Mouse (Mus musculus) limb, embryonic 15.5 days (tissue): ENCODE measurements around the gene Lce1d. TPM values are rescaled to one million over a fixed set of nuclear protein-coding genes. Genes with fewer than 3 reads are reported as not detected.

Experiments
- ATAC-seq: fragments of 200-750 bp; cut with Nextera tagmentation; 2 replicates; pipeline ENCODE4 v1.8.0; 2017; ENCODE audit warnings: low read depth, moderate TSS enrichment; ENCODE audit not compliant: insufficient number of reproducible peaks, low FRiP score, low TSS enrichment
- H3K27ac ChIP-seq: fragments of 300-500 bp; sonication (generic); 2 replicates; pipeline ENCODE4 v1.5.1; 2015; ENCODE audit warnings: moderate library complexity, mild to moderate bottlenecking, inconsistent platforms
- H3K27me3 ChIP-seq: fragments of 300-500 bp; sonication (generic); 2 replicates; pipeline ENCODE4 v1.6.1; 2015; ENCODE audit warnings: inconsistent platforms
- H3K36me3 ChIP-seq: fragments of 300-500 bp; sonication (generic); 2 replicates; pipeline ENCODE4 v1.6.1; 2015; ENCODE audit warnings: inconsistent platforms
- H3K4me1 ChIP-seq: fragments of 300-500 bp; sonication (generic); 2 replicates; pipeline ENCODE4 v1.6.1; 2015; ENCODE audit warnings: inconsistent platforms
- H3K4me2 ChIP-seq: fragments of 300-500 bp; sonication (generic); 2 replicates; pipeline ENCODE4 v1.6.1; 2015; ENCODE audit warnings: mild to moderate bottlenecking, inconsistent platforms
- H3K4me3 ChIP-seq: fragments of 300-500 bp; sonication (generic); 2 replicates; pipeline ENCODE4 v1.5.1; 2015; ENCODE audit warnings: mild to moderate bottlenecking, inconsistent platforms
- H3K9ac ChIP-seq: fragments of 300-500 bp; sonication (generic); 2 replicates; pipeline ENCODE4 v1.6.1; 2015; ENCODE audit warnings: inconsistent platforms
- H3K9me3 ChIP-seq: fragments of 300-500 bp; sonication (generic); 2 replicates; pipeline ENCODE4 v1.6.1; 2016; ENCODE audit warnings: inconsistent platforms
- WGBS: fragments of 180-500 bp; shearing (Covaris S2); methylation state at CpG from one replicate; pipeline ENCODE4 v1.1.7; 2015; 5-methylcytosine and 5-hydroxymethylcytosine counted together
- polyA plus RNA-seq: library from polyadenylated mRNA; unstranded; fragments of >200 nt; fragmentation: Nextera tagmentation; extraction: Ambion mirVana; gene quantifications from 2 replicates; pipeline ENCODE4 v1.2.1, GENCODE M21; 2015

The Lce1d gene
- polyA plus RNA-seq, 1 experiment from 2014 or later: 0.77 TPM

- H3K4me3 ChIP-seq: no peak overlapping the region
- H3K9me3 ChIP-seq: no peaks in the 10 kb centered on the region
- H3K27ac ChIP-seq: no peak overlapping the region
- 73% methylated on average over 3 of the region's 3 CpGs for WGBS
- no peaks in the 10 kb centered on the region for H3K27me3 ChIP-seq
- no peak overlapping the region for H3K9ac ChIP-seq
- H3K4me1 ChIP-seq: no peaks in the 10 kb centered on the region
- H3K36me3 ChIP-seq: no peaks in the 10 kb centered on the region
- no peak overlapping the region for H3K4me2 ChIP-seq
- ATAC-seq: no peak
Measured at GRCm38 (mm10) chr3:92638653-92638991, 48.4 kb downstream of the Lce1d start.

- 28% methylated on average over 1 of the region's 1 CpGs for WGBS
- ATAC-seq: no peak
- no peak overlapping the region for H3K4me2 ChIP-seq
- H3K36me3 ChIP-seq: no peaks in the 10 kb centered on the region
- no peaks in the 10 kb centered on the region for H3K27me3 ChIP-seq
- H3K4me1 ChIP-seq: no peaks in the 10 kb centered on the region
- no peak overlapping the region for H3K27ac ChIP-seq
- no peak overlapping the region for H3K9ac ChIP-seq
- H3K4me3 ChIP-seq: no peak overlapping the region
- H3K9me3 ChIP-seq: no peaks in the 10 kb centered on the region
Measured at GRCm38 (mm10) chr3:92637745-92638652, 49.0 kb downstream of the Lce1d start.

Other genes with a start within 250 kb of the Lce1d start
- gene Sprr1b, start 248.4 kb downstream of the Lce1d start, polyA plus RNA-seq: 132 and 137 TPM in 2 replicates
- 8.4 and 15.5 TPM in 2 replicates for gene Sprr3, start 228.5 kb downstream of the Lce1d start, polyA plus RNA-seq
- 152 and 183 TPM in 2 replicates for gene Sprr1a, start 201.3 kb downstream of the Lce1d start, polyA plus RNA-seq
- not detected in 2 replicates for gene Sprr4, start 186.7 kb downstream of the Lce1d start, polyA plus RNA-seq
- 7.9 and 9.3 TPM in 2 replicates for gene 2310046K23Rik, start 152.7 kb downstream of the Lce1d start, polyA plus RNA-seq
- gene Ivl, start 113.5 kb downstream of the Lce1d start, polyA plus RNA-seq: 19.2 and 25.9 TPM in 2 replicates
- gene Smcp, start 98.2 kb downstream of the Lce1d start, polyA plus RNA-seq: not detected in 2 replicates
- gene 2210017I01Rik, start 79.7 kb downstream of the Lce1d start, polyA plus RNA-seq: 0.37 TPM in 1 of 2 replicates, not detected in the other
- 7.3 and 8.9 TPM in 2 replicates for gene Lce6a, start 65.5 kb downstream of the Lce1d start, polyA plus RNA-seq
- gene Lce1a1, start 38.9 kb downstream of the Lce1d start, polyA plus RNA-seq: 1.5 and 9.5 TPM in 2 replicates
- gene Lce1b, start 30.3 kb downstream of the Lce1d start, polyA plus RNA-seq: 0.33 and 1.3 TPM in 2 replicates
- gene Lce1a2, start 16.9 kb downstream of the Lce1d start, polyA plus RNA-seq: 3.2 and 14.9 TPM in 2 replicates
- gene Lce1c, start 8.0 kb downstream of the Lce1d start, polyA plus RNA-seq: 2.9 and 15.4 TPM in 2 replicates
- gene Lce1e, start 21.9 kb upstream of the Lce1d start, polyA plus RNA-seq: 0.84 and 3.9 TPM in 2 replicates
- gene Lce1f, start 33.1 kb upstream of the Lce1d start, polyA plus RNA-seq: 1.5 and 5.1 TPM in 2 replicates
- not detected in 2 replicates for gene Gm38119, start 51.9 kb upstream of the Lce1d start, polyA plus RNA-seq
- 0.97 and 2.9 TPM in 2 replicates for gene Lce1g, start 65.1 kb upstream of the Lce1d start, polyA plus RNA-seq
- gene Lce1h, start 77.9 kb upstream of the Lce1d start, polyA plus RNA-seq: 0.73 and 2.0 TPM in 2 replicates
- gene Lce1i, start 91.7 kb upstream of the Lce1d start, polyA plus RNA-seq: 2.0 and 6.3 TPM in 2 replicates
- gene Lce1j, start 103.3 kb upstream of the Lce1d start, polyA plus RNA-seq: 0.91 and 1.7 TPM in 2 replicates
- 1.3 TPM in 1 of 2 replicates, not detected in the other for gene Lce1k, start 120.7 kb upstream of the Lce1d start, polyA plus RNA-seq
- 1.2 and 5.7 TPM in 2 replicates for gene Kprp, start 140.0 kb upstream of the Lce1d start, polyA plus RNA-seq
- gene Lce1l, start 164.1 kb upstream of the Lce1d start, polyA plus RNA-seq: 1.8 and 5.4 TPM in 2 replicates
- 1.1 and 4.7 TPM in 2 replicates for gene 2310050C09Rik, start 183.0 kb upstream of the Lce1d start, polyA plus RNA-seq
- gene Lce3a, start 239.0 kb upstream of the Lce1d start, polyA plus RNA-seq: 0.60 TPM in 1 of 2 replicates, not detected in the other
- not detected in 2 replicates for gene Lce3b, start 245.8 kb upstream of the Lce1d start, polyA plus RNA-seq